Mouse (Mus musculus): ENCODE data around the gene Osm.

- no peak for TF ChIP-seq CTCF (IDR thresholded peaks at IDR 0.05)
- no peak for TF ChIP-seq EP300 (IDR thresholded peaks at IDR 0.05; ENCODE audit: insufficient read depth, low read depth, low read length)
Observed at GRCm38 (mm10) chr11:4213107-4213506, 23.1 kb upstream of the Osm start.
